Mouse (Mus musculus) heart, adult 2 months (tissue): ENCODE measurements at regions not wholly inside any gene's neighbourhood (a gene's known extent, or its start where the extent isn't known, plus 50 kb on each side); places are given as distances from the start of the nearest gene placed in this dataset.
A peak's percentile ranks its signal among the peaks of the same experiment; 100 is the strongest.

Experiments used
- DNase-seq, 2 experiments: peaks; one replicate each; pipeline ENCODE4 v3.0.0; 2021
- H3K27ac ChIP-seq: fragments of 200-600 bp; 2 replicates; pipeline ENCODE4 v1.8.1; 2022
- H3K27me3 ChIP-seq: fragments of 200-500 bp; 2 replicates; pipeline ENCODE4 v1.6.1; 2012; ENCODE audit warnings: mild to moderate bottlenecking, low read length, inconsistent platforms, mixed read lengths; ENCODE audit not compliant: control insufficient read depth, insufficient read depth
- H3K36me3 ChIP-seq: fragments of 200-500 bp; 2 replicates; pipeline ENCODE4 v1.6.1; 2012; ENCODE audit warnings: low read length, inconsistent platforms; ENCODE audit not compliant: control insufficient read depth, insufficient read depth
- H3K4me1 ChIP-seq: fragments of 200-500 bp; 2 replicates; pipeline ENCODE4 v1.6.1; 2011; ENCODE audit warnings: low read length; ENCODE audit not compliant: control insufficient read depth, insufficient read depth
- H3K4me3 ChIP-seq: fragments of 200-600 bp; 2 replicates; pipeline ENCODE4 v1.8.1; 2022
- H3K79me2 ChIP-seq: fragments of 200-500 bp; replicated peaks from 2 replicates; pipeline ENCODE4 v1.6.1; 2012; ENCODE audit warnings: mild to moderate bottlenecking, inconsistent platforms, low read length, moderate library complexity, mixed read lengths; ENCODE audit not compliant: control insufficient read depth, insufficient read depth
- H3K9ac ChIP-seq: fragments of 200-500 bp; 2 replicates; pipeline ENCODE4 v1.6.1; 2012; ENCODE audit warnings: low read depth, mild to moderate bottlenecking, control low read depth, inconsistent platforms, low read length, mixed read lengths
- CTCF ChIP-seq: fragments of 200-600 bp; IDR thresholded peaks from 2 replicates; pipeline ENCODE4 v1.8.1; 2022; ENCODE audit warnings: antibody characterized with exemption, mild to moderate bottlenecking, moderate library complexity
- EP300 ChIP-seq: fragments of 200-500 bp; IDR thresholded peaks from 2 replicates; pipeline ENCODE4 v1.6.1; 2011; ENCODE audit warnings: low read depth, low read length, control low read depth; ENCODE audit not compliant: insufficient read depth
- POLR2A ChIP-seq: fragments of 200-500 bp; IDR thresholded peaks from 2 replicates; pipeline ENCODE4 v1.6.1; 2011; ENCODE audit warnings: mild to moderate bottlenecking, low read depth, low read length, control low read depth; ENCODE audit not compliant: insufficient read depth
- WGBS: fragments of 180-500 bp; shearing (Covaris S2); methylation state at CpG from one replicate; pipeline ENCODE4 v1.1.7; 2018; 5-methylcytosine and 5-hydroxymethylcytosine counted together
- intact Hi-C: fragments of 180-260 bp; cut with DNase I; formaldehyde crosslinking; loops from one replicate; pipeline ENCODE4 v1.15.1; 2025

DNA sequence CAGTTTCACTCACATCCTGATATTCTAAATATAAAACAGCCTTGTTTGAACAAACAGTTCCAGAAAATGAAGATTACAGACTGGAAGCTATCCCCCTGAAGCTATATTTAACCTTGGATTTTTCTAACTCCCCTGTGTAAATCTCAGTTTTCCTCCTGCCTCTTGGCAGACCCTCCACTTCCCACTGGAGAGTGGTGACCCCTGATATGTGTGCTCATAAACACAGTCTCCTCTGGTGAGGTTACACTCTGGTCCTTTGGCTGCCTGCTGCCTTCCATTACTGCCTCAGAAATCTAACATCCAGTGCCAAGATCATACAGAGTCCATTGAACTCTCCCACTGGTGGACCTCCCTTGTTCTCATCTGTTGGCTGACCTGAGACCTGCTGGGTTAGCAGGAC is 610.8 kb downstream of the Hs3st4 start:
- DNase-seq: peak in 1 of 2 experiments; percentile 9
- H3K27ac ChIP-seq: no peak overlapping the region
- intact Hi-C loops: no loop called here

DNA sequence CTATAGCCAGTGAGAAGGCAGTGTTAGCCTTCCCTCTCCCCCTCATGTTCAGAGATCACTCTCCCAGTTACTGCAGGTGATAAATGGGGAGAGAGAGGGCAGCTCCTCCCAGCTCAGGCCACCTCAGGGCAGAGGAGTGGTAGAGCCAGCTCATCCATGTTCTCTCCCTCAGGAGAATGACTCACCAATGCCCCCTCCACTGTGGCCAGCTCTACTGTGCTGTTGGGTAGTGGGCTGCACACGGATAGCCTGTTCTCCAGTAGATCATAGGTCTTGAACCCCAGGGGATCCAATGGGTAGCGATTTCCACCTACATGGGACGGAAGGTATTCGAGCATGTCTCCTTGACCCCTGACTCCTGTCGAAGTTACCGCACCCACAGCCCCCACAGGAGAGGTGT is 618.1 kb downstream of the Hs3st4 start:
- intact Hi-C loops: no loop called here
- no peaks in the 10 kb centered on the region for H3K79me2 ChIP-seq
- H3K4me1 ChIP-seq: no peaks in the 10 kb centered on the region
- H3K9ac ChIP-seq: no peak overlapping the region
- DNase-seq: no peak
- WGBS: 88% methylated on average over 6 of the region's 6 CpGs
- H3K4me3 ChIP-seq: no peak overlapping the region
- no peaks in the 10 kb centered on the region for H3K27me3 ChIP-seq
- no peak for TF ChIP-seq CTCF
- no peak for TF ChIP-seq POLR2A
- no peak for TF ChIP-seq EP300
- no peak overlapping the region for H3K27ac ChIP-seq
- no peaks in the 10 kb centered on the region for H3K36me3 ChIP-seq

More for the DNA sequence above, 610.8 kb downstream of the Hs3st4 start:
- Histone ChIP-seq H3K36me3 (no peaks in the 10 kb centered on the region), H3K4me1 (no peaks in the 10 kb centered on the region), H3K9ac (no peak overlapping the region), H3K27me3 (no peaks in the 10 kb centered on the region), H3K4me3 (no peak overlapping the region), H3K79me2 (no peaks in the 10 kb centered on the region)
- TF ChIP-seq EP300 (no peak), POLR2A (no peak), CTCF (no peak)

DNA sequence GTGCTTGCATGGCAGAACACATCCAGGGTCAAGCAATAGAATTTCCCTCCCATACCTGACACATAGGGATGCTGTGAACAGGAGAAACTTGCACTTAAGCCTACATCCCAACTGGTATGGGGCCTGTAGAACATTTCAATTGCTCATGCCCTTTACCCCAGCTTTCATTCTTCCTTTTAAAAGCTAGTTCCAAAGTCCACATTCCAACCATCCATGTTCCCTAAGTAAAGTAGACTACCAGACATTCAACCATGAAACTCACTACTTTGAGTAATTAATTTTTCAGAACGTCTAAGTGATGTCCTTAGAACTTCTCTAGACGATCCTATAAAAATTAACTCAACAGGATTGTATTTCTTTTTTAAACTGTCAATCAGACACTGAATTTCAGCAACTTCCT is 621.9 kb downstream of the Hs3st4 start:
- intact Hi-C loops: no loop called here
- no peaks in the 10 kb centered on the region for H3K79me2 ChIP-seq
- DNase-seq: no peak
- H3K27ac ChIP-seq: no peak overlapping the region
- 84% methylated on average over 2 of the region's 2 CpGs for WGBS
- no peaks in the 10 kb centered on the region for H3K4me1 ChIP-seq
- no peak for TF ChIP-seq EP300
- no peak for TF ChIP-seq CTCF
- H3K4me3 ChIP-seq: no peak overlapping the region
- no peak overlapping the region for H3K9ac ChIP-seq
- H3K27me3 ChIP-seq: 0 out of 2 replicates have a peak, but pooled peaks cover 1% of the 10 kb centered on the region
- no peaks in the 10 kb centered on the region for H3K36me3 ChIP-seq

DNA sequence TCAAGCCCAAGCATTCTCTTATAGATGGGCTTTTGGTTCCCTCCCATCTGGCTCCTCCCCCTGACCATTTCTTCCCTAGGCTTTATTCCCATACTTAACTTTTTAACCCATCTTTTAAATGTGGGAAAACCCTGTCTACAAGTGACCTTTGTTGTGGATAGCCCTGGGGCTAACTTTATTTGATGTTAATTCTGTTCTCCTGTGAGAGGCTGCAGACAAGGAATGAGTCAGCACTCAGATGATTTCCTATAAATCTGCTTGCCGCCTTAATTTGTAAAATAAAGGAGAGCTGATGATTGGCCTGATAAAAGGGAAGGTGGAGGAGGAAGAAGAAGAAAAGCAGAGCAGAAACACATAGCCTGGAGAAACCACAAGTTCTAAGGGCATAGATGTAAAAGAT is 623.3 kb downstream of the Hs3st4 start:
- Histone ChIP-seq H3K4me1 (no peaks in the 10 kb centered on the region), H3K9ac (no peak overlapping the region), H3K36me3 (no peaks in the 10 kb centered on the region), H3K27ac (no peak overlapping the region), H3K79me2 (no peaks in the 10 kb centered on the region), H3K27me3 (0 out of 2 replicates have a peak, but pooled peaks cover 1% of the 10 kb centered on the region), H3K4me3 (no peak overlapping the region)
- no peak for DNase-seq
- WGBS: 49% methylated on average over 1 of the region's 1 CpGs
- intact Hi-C loops: no loop called here
- TF ChIP-seq CTCF (no peak), EP300 (no peak), POLR2A (no peak)

DNA sequence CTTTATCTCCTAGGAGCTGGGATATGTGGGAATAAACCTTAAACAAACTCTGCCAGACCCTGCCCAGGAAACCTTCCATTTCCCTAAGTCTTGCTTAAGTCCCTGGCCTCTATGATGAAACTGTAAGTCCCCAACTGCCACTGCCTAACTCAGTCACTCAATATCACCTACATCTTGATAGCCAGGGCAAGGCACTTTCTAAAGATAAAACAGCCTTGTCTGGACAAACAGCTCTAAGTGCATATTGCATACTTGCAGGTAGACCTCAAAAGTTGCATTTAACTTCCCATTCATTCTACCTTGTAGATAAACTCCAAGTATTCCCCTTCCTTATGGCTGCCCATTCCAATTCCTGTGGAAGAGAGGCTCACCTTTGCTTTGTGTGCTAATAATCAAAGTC is 624.4 kb downstream of the Hs3st4 start:
- intact Hi-C loops: no loop called here
- Histone ChIP-seq H3K36me3 (no peaks in the 10 kb centered on the region), H3K79me2 (no peaks in the 10 kb centered on the region), H3K4me3 (no peak overlapping the region), H3K27ac (no peak overlapping the region), H3K9ac (no peak overlapping the region), H3K4me1 (no peaks in the 10 kb centered on the region), H3K27me3 (0 out of 2 replicates have a peak, but pooled peaks cover 1% of the 10 kb centered on the region)
- no peak for DNase-seq
- no peak for TF ChIP-seq CTCF
- TF ChIP-seq POLR2A: no peak
- no peak for TF ChIP-seq EP300

DNA sequence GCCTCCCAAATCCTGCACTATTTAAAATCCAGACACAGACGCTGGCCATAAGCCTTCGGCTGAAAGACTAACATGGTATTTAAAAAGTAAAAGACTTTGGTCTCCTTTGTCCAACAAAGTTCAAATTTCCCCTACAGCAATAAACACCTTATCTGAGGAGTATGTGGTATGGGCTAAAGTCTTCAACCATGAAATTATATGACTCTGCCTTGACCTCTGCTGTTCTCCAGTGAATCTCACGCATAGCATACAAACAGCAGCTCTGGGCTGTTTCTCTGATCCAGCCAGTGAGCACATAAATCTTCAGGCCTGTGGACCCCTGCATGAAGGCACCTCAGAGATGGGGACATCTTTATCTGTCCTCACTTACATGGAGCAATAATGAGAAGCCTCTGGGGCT is 627.8 kb downstream of the Hs3st4 start:
- no peak for TF ChIP-seq CTCF
- TF ChIP-seq EP300: no peak
- no peaks in the 10 kb centered on the region for H3K4me1 ChIP-seq
- DNase-seq: no peak
- H3K27me3 ChIP-seq: 0 out of 2 replicates have a peak, but pooled peaks cover 1% of the 10 kb centered on the region
- no peak overlapping the region for H3K27ac ChIP-seq
- H3K79me2 ChIP-seq: no peaks in the 10 kb centered on the region
- H3K4me3 ChIP-seq: no peak overlapping the region
- WGBS: 82% methylated on average over 3 of the region's 3 CpGs
- intact Hi-C loops: no loop called here
- H3K36me3 ChIP-seq: no peaks in the 10 kb centered on the region
- H3K9ac ChIP-seq: no peak overlapping the region

DNA sequence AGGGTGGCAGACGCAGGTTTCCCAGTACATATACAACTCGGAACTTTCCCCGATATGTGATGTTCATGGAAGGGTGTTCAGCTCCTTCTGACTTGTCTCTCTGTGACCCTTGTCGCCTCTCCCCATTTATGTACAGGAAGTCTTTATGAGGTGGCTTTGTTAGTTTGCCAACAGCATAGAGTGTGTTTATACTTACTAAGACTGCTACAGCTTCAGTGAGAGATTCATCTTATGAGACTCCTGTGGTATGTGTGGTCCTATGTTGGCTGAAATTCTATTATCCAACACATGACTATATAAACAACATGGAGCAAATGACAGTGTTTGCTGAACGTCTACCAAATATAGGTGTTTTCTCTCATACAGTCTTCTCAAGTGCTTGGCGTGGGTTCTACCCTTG is 664.5 kb downstream of the Hs3st4 start:
- no peak overlapping the region for H3K4me3 ChIP-seq
- H3K27ac ChIP-seq: no peak overlapping the region
- no peaks in the 10 kb centered on the region for H3K36me3 ChIP-seq
- no peaks in the 10 kb centered on the region for H3K4me1 ChIP-seq
- no peaks in the 10 kb centered on the region for H3K79me2 ChIP-seq
- no peak for TF ChIP-seq POLR2A
- no peak for TF ChIP-seq CTCF
- TF ChIP-seq EP300: no peak
- H3K9ac ChIP-seq: no peak overlapping the region
- WGBS: 69% methylated on average over 6 of the region's 6 CpGs
- no peaks in the 10 kb centered on the region for H3K27me3 ChIP-seq
- DNase-seq: no peak
- intact Hi-C loops: no loop called here
